Mouse (Mus musculus): Measurements from ENCODE around the gene Egfem1.

Gene Egfem1

DNA sequence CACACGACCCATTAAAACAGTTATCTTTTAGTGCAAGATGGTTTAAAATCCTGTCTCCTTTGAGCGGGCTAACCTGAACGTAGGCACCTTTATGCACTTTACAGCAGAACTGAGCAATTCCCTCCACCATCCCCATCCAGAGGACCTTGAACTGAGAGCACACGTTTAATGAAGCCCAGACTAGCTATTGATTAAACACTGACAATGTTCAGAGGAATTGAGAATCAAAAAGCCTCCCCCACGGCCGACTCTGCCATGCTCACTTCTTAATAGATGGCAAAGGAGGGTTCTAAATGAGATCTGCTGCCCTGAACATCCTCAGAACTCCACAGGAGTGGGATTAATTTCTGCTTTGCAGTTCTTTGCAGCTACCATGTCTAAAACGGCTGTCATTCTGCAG is 520.3 kb downstream of the Egfem1 start:
- no peak for DNase-seq (ENCODE audit: low spot score in 2 of 2)

- DNase-seq (ENCODE audit: low spot score in 2 of 2), result no peak
These were observed 526.9 kb downstream of the Egfem1 start for GRCm38 (mm10) chr3:29608713-29609112.

- no peak for DNase-seq (ENCODE audit: low spot score in 2 of 2)
These were observed 527.4 kb downstream of the Egfem1 start for GRCm38 (mm10) chr3:29609174-29609573.

- no peak for DNase-seq (ENCODE audit: low spot score in 2 of 2)
These were observed 537.8 kb downstream of the Egfem1 start for GRCm38 (mm10) chr3:29619586-29619985.

DNA sequence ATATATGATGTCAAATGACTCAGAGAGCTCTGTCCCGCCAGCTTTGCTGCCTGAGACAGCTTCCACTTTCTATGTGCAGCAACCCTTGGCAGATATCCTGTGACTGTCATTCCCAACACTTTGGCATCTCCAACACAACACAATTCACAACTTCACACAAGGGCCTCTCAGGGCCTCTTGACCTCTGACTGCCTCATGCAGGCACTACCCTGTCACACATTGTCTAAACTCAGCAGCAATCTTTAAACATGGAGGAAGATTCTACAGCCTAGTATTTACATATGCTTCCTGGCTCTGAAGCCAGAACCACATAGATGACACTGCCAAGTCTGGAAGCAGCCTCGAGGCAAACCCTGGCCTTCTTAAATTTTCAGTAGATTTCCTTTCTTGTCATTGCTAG is 558.0 kb downstream of the Egfem1 start:
- no peak for DNase-seq (ENCODE audit: low spot score in 2 of 2)

DNA sequence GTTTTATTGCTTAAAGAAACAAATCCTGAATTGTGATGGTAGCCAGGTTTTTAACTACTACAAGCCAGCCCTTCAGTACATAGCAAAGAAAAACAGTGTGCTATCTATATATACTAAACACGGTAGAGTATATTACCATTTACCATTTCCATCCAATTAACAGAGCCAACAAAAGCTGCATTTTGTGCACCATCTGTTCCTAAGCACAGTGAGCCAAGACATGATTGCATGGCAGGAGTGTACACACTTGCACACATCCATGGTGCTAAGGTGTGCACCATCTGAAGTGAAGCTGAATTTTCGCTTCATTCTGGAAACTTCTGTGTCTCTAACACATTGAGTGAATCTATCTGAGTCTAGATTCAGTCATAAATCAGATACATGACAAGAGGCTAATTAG is 585.0 kb downstream of the Egfem1 start:
- no peak for DNase-seq (ENCODE audit: low spot score in 2 of 2)

- DNase-seq (ENCODE audit: low spot score in 2 of 2), result no peak
These were observed 607.8 kb downstream of the Egfem1 start for GRCm38 (mm10) chr3:29689367-29690285.

DNA sequence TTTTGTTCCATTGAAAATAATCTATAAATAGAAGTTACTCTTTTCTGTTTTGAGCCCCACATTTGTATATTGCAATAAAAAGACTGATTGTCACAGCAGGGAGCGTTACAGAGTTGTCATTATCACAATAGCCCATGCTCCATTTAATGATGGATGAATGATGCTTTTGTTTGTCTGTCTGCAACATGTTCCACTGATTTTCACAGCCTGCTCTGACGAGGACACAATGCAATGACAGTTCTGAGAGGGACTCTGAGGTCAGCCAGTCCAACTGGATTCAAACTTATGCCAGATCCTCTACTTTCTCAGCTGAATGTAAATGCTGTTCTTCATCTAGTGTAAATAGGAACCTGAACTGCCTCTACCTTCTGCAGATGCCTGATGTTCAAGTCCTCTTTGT is 619.3 kb downstream of the Egfem1 start:
- DNase-seq (ENCODE audit: low spot score in 2 of 2), result no peak

DNA sequence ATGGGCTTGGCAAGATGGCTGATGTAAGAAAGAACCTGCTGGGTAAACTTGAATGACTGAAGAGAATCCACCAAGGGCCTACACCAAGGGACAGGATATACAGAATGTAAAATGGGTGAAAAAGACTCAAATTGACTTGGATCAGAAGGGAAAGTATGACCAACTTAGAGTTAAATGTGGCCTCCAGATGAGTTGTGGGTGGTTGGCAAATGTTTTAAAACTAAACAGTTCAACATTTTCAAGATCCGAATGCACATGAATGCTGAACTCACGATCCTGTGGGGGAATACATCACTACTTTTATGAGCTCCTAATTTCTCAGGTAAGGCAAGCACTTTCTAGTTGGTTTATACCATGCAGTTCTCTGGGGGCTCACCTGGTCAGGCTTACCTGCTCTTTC is 625.0 kb downstream of the Egfem1 start:
- no peak for DNase-seq (ENCODE audit: low spot score in 2 of 2)

- no peak for DNase-seq (ENCODE audit: low spot score in 2 of 2)
These were observed 625.6 kb downstream of the Egfem1 start for GRCm38 (mm10) chr3:29707467-29707866.

GRCm38 (mm10) chr3:29726376-29726967 is 644.6 kb downstream of the Egfem1 start:
- no peak for DNase-seq (ENCODE audit: low spot score in 2 of 2)

GRCm38 (mm10) chr3:29730062-29730760 is 648.4 kb downstream of the Egfem1 start:
- DNase-seq (ENCODE audit: low spot score in 2 of 2), result no peak

- DNase-seq (ENCODE audit: low spot score in 2 of 2), result no peak
These were observed 649.7 kb downstream of the Egfem1 start for GRCm38 (mm10) chr3:29731509-29731908.

GRCm38 (mm10) chr3:29732626-29733025 is 650.8 kb downstream of the Egfem1 start:
- no peak for DNase-seq (ENCODE audit: low spot score in 2 of 2)

- DNase-seq (ENCODE audit: low spot score in 2 of 2), result no peak
These were observed 652.4 kb downstream of the Egfem1 start for GRCm38 (mm10) chr3:29734251-29734650.

DNA sequence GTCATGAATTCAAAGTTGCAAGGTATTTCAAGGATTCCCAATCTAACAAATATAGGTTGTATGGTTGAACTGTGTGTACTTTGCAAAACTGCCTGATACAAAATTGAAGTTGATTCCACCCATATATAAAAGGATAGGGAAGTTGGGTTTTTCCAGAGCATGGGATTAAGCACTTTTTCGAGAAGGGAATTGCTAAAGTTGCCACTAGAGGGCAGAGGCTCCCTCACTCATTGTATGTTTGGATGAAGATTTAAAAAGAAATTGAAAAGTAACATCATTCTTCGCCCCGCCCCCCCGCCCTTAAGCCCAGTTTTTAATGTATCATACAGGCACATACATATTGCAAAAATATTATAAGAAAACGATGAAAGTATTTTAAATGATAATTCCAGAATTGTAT is 657.5 kb downstream of the Egfem1 start:
- DNase-seq (ENCODE audit: low spot score in 2 of 2), result no peak
